Mouse (Mus musculus) hindbrain, postnatal 0 days (tissue): Measurements from ENCODE around the gene Tlr12. TPM values are rescaled to one million over a fixed set of nuclear protein-coding genes. Genes with fewer than 3 reads are reported as not detected.
"Not testable (repeated sequence)": the region's sequence is repeated elsewhere in the genome, so short reads cannot be mapped to it uniquely, and the experiment has no call there.

ENCODE experiments used
- ATAC-seq: fragments of 200-750 bp; cut with Nextera tagmentation; 2 replicates; pipeline ENCODE4 v1.8.0; 2017; ENCODE audit warnings: mild to moderate bottlenecking, moderate TSS enrichment, moderate library complexity
- DNase-seq: peaks from one replicate; pipeline ENCODE4 v3.0.0-alpha.2; 2015; ENCODE audit warnings: low spot score
- H3K27ac ChIP-seq: fragments of 300-500 bp; sonication (generic); 2 replicates; pipeline ENCODE4 v1.5.1; 2014; ENCODE audit warnings: mild to moderate bottlenecking
- H3K27me3 ChIP-seq: fragments of 300-500 bp; sonication (generic); 2 replicates; pipeline ENCODE4 v1.6.1; 2014; ENCODE audit warnings: low read length, mixed read lengths; ENCODE audit not compliant: insufficient read depth
- H3K36me3 ChIP-seq: fragments of 300-500 bp; sonication (generic); 2 replicates; pipeline ENCODE4 v1.6.1; 2014; ENCODE audit warnings: low read length, mixed read lengths; ENCODE audit not compliant: insufficient read depth
- H3K4me1 ChIP-seq: fragments of 300-500 bp; sonication (generic); 2 replicates; pipeline ENCODE4 v1.6.1; 2014; ENCODE audit warnings: antibody characterized with exemption, low read length, mixed read lengths; ENCODE audit not compliant: insufficient read depth
- H3K4me2 ChIP-seq: fragments of 300-500 bp; sonication (generic); 2 replicates; pipeline ENCODE4 v1.6.1; 2014; ENCODE audit warnings: low read depth, mild to moderate bottlenecking, low read length, moderate library complexity, mixed read lengths
- H3K4me3 ChIP-seq: fragments of 300-500 bp; sonication (generic); 2 replicates; pipeline ENCODE4 v1.5.1; 2014; ENCODE audit warnings: low read length
- H3K9ac ChIP-seq: fragments of 300-500 bp; sonication (generic); replicated peaks from 2 replicates; pipeline ENCODE4 v1.6.1; 2014; ENCODE audit warnings: mild to moderate bottlenecking, low read length, moderate library complexity, mixed read lengths
- H3K9me3 ChIP-seq: fragments of 300-500 bp; sonication (generic); 2 replicates; pipeline ENCODE4 v1.6.1; 2016; ENCODE audit warnings: low read length, mixed read lengths
- CTCF ChIP-seq: IDR thresholded peaks from 2 replicates; pipeline ENCODE4 v1.5.1; 2016; ENCODE audit warnings: antibody characterized with exemption, control low read depth, low read depth
- WGBS: fragments of 180-500 bp; shearing (Covaris S2); extraction: QIAGEN DNeasy Blood & Tissue Kit; methylation state at CpG from one replicate; pipeline ENCODE4 v1.1.7; 2014; 5-methylcytosine and 5-hydroxymethylcytosine counted together
- polyA plus RNA-seq: library from polyadenylated mRNA; unstranded; fragments of >200 nt; fragmentation: Nextera tagmentation; extraction: Ambion mirVana; gene quantifications from 2 replicates; pipeline ENCODE4 v1.2.1, GENCODE M21; 2015
- total RNA-seq: library from RNA; depleted of rRNA; stranded (reverse); fragments of >200 nt; gene quantifications from 2 replicates; pipeline ENCODE4 v1.2.3, GENCODE M21; 2014

The Tlr12 gene
- total and polyA plus RNA-seq, 2 experiments from 2014 or later, result 1.0 to 1.4 TPM

GRCm38 (mm10) chr4:128620572-128620971 is 2.2 kb upstream of the Tlr12 start:
- no peak for TF ChIP-seq CTCF
- DNase-seq (no peak), ATAC-seq (no peak)
- peaks cover 3% of the 10 kb centered on the region for H3K9me3 ChIP-seq
- no peak overlapping the region for H3K4me2 ChIP-seq
- H3K27ac ChIP-seq, result no peak overlapping the region
- H3K27me3 ChIP-seq, result no peaks in the 10 kb centered on the region
- H3K4me3 ChIP-seq, result no peak overlapping the region
- no peaks in the 10 kb centered on the region for H3K36me3 ChIP-seq
- H3K9ac ChIP-seq, result no peak overlapping the region
- 80% methylated on average over 6 of the region's 6 CpGs for WGBS
- no peaks in the 10 kb centered on the region for H3K4me1 ChIP-seq

GRCm38 (mm10) chr4:128618963-128619362 is 544 bp upstream of the Tlr12 start:
- Histone ChIP-seq H3K9ac (no peak overlapping the region), H3K27me3 (no peaks in the 10 kb centered on the region), H3K4me2 (no peak overlapping the region), H3K4me3 (no peak overlapping the region), H3K27ac (no peak overlapping the region), H3K36me3 (no peaks in the 10 kb centered on the region), H3K4me1 (no peaks in the 10 kb centered on the region), H3K9me3 (no peaks in the 10 kb centered on the region)
- no peak for DNase-seq
- ATAC-seq, result no peak
- TF ChIP-seq CTCF, result no peak
- WGBS, result 53% methylated on average over 2 of the region's 2 CpGs

GRCm38 (mm10) chr4:128617363-128618120 is 877 bp downstream of the Tlr12 start:
- 67% methylated on average over 17 of the region's 17 CpGs for WGBS

GRCm38 (mm10) chr4:128615761-128616160 is 2.7 kb downstream of the Tlr12 start:
- H3K27me3 ChIP-seq, result no peaks in the 10 kb centered on the region
- 83% methylated on average over 14 of the region's 14 CpGs for WGBS
- H3K27ac ChIP-seq, result no peak overlapping the region
- no peak overlapping the region for H3K4me3 ChIP-seq
- H3K4me1 ChIP-seq, result no peaks in the 10 kb centered on the region
- no peak overlapping the region for H3K4me2 ChIP-seq
- H3K36me3 ChIP-seq, result no peaks in the 10 kb centered on the region
- no peak overlapping the region for H3K9ac ChIP-seq
- H3K9me3 ChIP-seq, result no peaks in the 10 kb centered on the region
- DNase-seq (no peak), ATAC-seq (no peak)
- TF ChIP-seq CTCF, result no peak

More at GRCm38 (mm10) chr4:128617363-128618120, 877 bp downstream of the Tlr12 start:
- H3K4me3 ChIP-seq, result no peak overlapping the region
- no peaks in the 10 kb centered on the region for H3K36me3 ChIP-seq
- H3K9me3 ChIP-seq, result no peaks in the 10 kb centered on the region
- H3K27ac ChIP-seq, result no peak overlapping the region
- TF ChIP-seq CTCF, result no peak
- no peak overlapping the region for H3K9ac ChIP-seq
- H3K4me2 ChIP-seq, result peak overlapping the region; percentile 5; the same call in 1 of the 2 replicates
- ATAC-seq (no peak), DNase-seq (no peak)
- H3K27me3 ChIP-seq, result no peaks in the 10 kb centered on the region
- no peaks in the 10 kb centered on the region for H3K4me1 ChIP-seq

GRCm38 (mm10) chr4:128613326-128613725 is 5.1 kb downstream of the Tlr12 start:
- 16% methylated on average over 8 of the region's 8 CpGs for WGBS
- Histone ChIP-seq H3K4me1 (peaks cover 3% of the 10 kb centered on the region; the same call in 1 of the 2 replicates), H3K27ac (no peak overlapping the region), H3K36me3 (no peaks in the 10 kb centered on the region), H3K4me2 (no peak overlapping the region), H3K27me3 (no peaks in the 10 kb centered on the region), H3K9ac (no peak overlapping the region), H3K9me3 (no peaks in the 10 kb centered on the region), H3K4me3 (no peak overlapping the region)
- TF ChIP-seq CTCF, result peak; percentile 87
- ATAC-seq (no peak), DNase-seq (peak; percentile 88)

DNA sequence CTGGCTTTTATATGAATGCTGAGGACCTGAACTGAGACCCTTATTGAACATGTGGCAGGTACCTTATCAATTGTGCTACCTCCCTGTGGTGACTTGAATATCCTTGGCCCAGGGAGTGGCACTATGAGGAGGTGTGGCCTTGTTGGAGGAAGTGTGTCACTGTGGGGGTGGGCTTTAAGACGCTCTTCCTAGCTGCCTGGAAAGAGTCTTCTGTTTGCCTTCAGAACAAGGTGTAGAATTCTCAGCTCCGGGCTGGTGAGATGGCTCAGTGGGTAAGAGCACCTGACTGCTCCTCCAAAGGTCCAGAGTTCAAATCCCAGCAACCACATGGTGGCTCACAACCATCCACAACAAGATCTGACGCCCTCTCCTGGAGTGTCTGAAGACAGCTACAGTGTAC is 6.7 kb downstream of the Tlr12 start:
- not testable (repeated sequence) for ATAC-seq, H3K27ac ChIP-seq, H3K36me3 ChIP-seq, H3K9me3 ChIP-seq, H3K9ac ChIP-seq, H3K27me3 ChIP-seq, DNase-seq, H3K4me3 ChIP-seq, H3K4me1 ChIP-seq, H3K4me2 ChIP-seq
- WGBS, result 90% methylated on average over 3 of the region's 3 CpGs

DNA sequence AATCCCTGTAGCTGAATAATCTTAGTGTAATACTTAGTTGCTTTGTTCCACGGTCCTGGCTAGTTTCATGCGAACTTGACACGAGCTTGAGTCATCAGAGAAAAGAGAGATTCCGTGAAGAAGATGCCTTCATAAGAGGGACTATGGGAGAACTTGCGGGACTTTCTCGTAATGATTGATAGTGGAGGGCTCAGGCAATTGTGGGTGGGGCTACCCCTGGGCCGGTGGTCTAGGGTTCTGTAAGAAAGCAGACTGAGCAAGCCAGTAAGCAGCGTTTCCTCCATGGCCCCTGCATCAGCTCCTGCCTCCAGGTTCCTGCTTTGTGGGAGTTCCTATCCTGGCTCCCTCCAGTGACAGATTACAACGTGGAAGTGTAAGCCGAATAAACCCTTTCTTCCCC is 7.7 kb downstream of the Tlr12 start:
- Histone ChIP-seq H3K4me2 (peak overlapping the region; percentile 79), H3K36me3 (no peaks in the 10 kb centered on the region), H3K4me1 (peaks cover 4% of the 10 kb centered on the region; the same call in 1 of the 2 replicates), H3K4me3 (no peak overlapping the region), H3K27ac (no peak overlapping the region), H3K9ac (no peak overlapping the region), H3K27me3 (no peaks in the 10 kb centered on the region), H3K9me3 (no peaks in the 10 kb centered on the region)
- DNase-seq (no peak), ATAC-seq (no peak)
- 25% methylated on average over 10 of the region's 10 CpGs for WGBS
- TF ChIP-seq CTCF, result no peak
